26 mouse cellular contexts compared by ENCODE assay signal in genomic region chr16:65868933-65869332, GRCm38 (mm10). TPM values are rescaled to one million over a fixed set of nuclear protein-coding genes. Genes with fewer than 3 reads are reported as not detected.
DNase-seq lines count a peak whose midpoint lies in the region; ATAC-seq and TF ChIP-seq lines count a peak whose summit lies in the region.
"Had no signal": no experiment of that assay in that cellular context is flagged by ENCODE, and none has a peak within 500 bp of the region (broad histone marks: within the 10 kb centered on the region; RNA-seq: fewer than 3 reads in every experiment).

No protein-coding gene starts in this region.

- no peak for TF ChIP-seq POLR2A in embryonic fibroblast, embryonic 13.5 days (IDR thresholded peaks at IDR 0.05; ENCODE audit: low read depth, low read length)

- no peak for TF ChIP-seq CTCF in embryonic fibroblast, embryonic 13.5 days (IDR thresholded peaks at IDR 0.05; ENCODE audit: borderline replicate concordance, insufficient read depth, low read length)

- no peaks in the 10 kb centered on the region for H3K4me1 ChIP-seq in forebrain, embryonic 16.5 days (replicated peaks; ENCODE audit: control insufficient read depth, insufficient read depth, low read length)
- H3K4me1 ChIP-seq in forebrain, embryonic 14.5 days (ENCODE audit: control insufficient read depth, insufficient read depth, low read length) = no peaks in the 10 kb centered on the region
- no peaks in the 10 kb centered on the region for H3K4me1 ChIP-seq in lung, embryonic 15.5 days
- peaks cover 10% of the 10 kb centered on the region for H3K4me1 ChIP-seq in embryonic fibroblast, embryonic 13.5 days (ENCODE audit: control insufficient read depth, insufficient read depth, low read length)
- H3K4me1 ChIP-seq in liver, embryonic 12.5 days = no peaks in the 10 kb centered on the region
- H3K4me1 ChIP-seq: forebrain, embryonic 10.5 days; heart, embryonic 15.5 days; hindbrain, embryonic 15.5 days; intestine, embryonic 15.5 days; limb, embryonic 15.5 days; liver, embryonic 15.5 days; midbrain, embryonic 12.5 days had no signal

- H3K27me3 ChIP-seq in forebrain, embryonic 16.5 days (replicated peaks; ENCODE audit: control insufficient read depth, insufficient read depth, low read length) = no peaks in the 10 kb centered on the region
- H3K27me3 ChIP-seq in forebrain, embryonic 14.5 days (replicated peaks; ENCODE audit: control insufficient read depth, insufficient read depth, low read length) = no peaks in the 10 kb centered on the region
- no peaks in the 10 kb centered on the region for H3K27me3 ChIP-seq in lung, embryonic 15.5 days
- no peaks in the 10 kb centered on the region for H3K27me3 ChIP-seq in liver, embryonic 12.5 days (replicated peaks)
- H3K27me3 ChIP-seq: heart, embryonic 15.5 days; hindbrain, embryonic 15.5 days; intestine, embryonic 15.5 days; limb, embryonic 15.5 days; liver, embryonic 15.5 days; midbrain, embryonic 12.5 days; Patski had no signal

- H3K4me2 ChIP-seq in forebrain, embryonic 16.5 days (ENCODE audit: low read length) = no peak overlapping the region
- H3K4me2 ChIP-seq in forebrain, embryonic 14.5 days (ENCODE audit: low read length) = no peak overlapping the region
- no peak overlapping the region for H3K4me2 ChIP-seq in lung, embryonic 15.5 days
- H3K4me2 ChIP-seq in liver, embryonic 12.5 days = no peak overlapping the region
- H3K4me2 ChIP-seq: heart, embryonic 15.5 days; hindbrain, embryonic 15.5 days; intestine, embryonic 15.5 days; limb, embryonic 15.5 days; liver, embryonic 15.5 days; midbrain, embryonic 12.5 days had no signal

- H3K36me3 ChIP-seq in forebrain, embryonic 16.5 days (ENCODE audit: control insufficient read depth, insufficient read depth) = no peaks in the 10 kb centered on the region
- H3K36me3 ChIP-seq in forebrain, embryonic 14.5 days (ENCODE audit: control insufficient read depth, insufficient read depth, low read length) = no peaks in the 10 kb centered on the region
- H3K36me3 ChIP-seq in lung, embryonic 15.5 days = no peaks in the 10 kb centered on the region
- H3K36me3 ChIP-seq in liver, embryonic 12.5 days = no peaks in the 10 kb centered on the region
- H3K36me3 ChIP-seq: forebrain, embryonic 10.5 days; heart, embryonic 15.5 days; hindbrain, embryonic 15.5 days; intestine, embryonic 15.5 days; limb, embryonic 15.5 days; liver, embryonic 15.5 days; midbrain, embryonic 12.5 days had no signal

- no peak overlapping the region for H3K27ac ChIP-seq in forebrain, embryonic 16.5 days (ENCODE audit: low read length)
- no peak overlapping the region for H3K27ac ChIP-seq in forebrain, embryonic 14.5 days (ENCODE audit: low read depth, low read length)
- H3K27ac ChIP-seq in lung, embryonic 15.5 days = no peak overlapping the region
- H3K27ac ChIP-seq in embryonic fibroblast, embryonic 13.5 days (ENCODE audit: insufficient read depth, low read length) = peak overlapping the region; percentile 94
- H3K27ac ChIP-seq in liver, embryonic 12.5 days = no peak overlapping the region
- H3K27ac ChIP-seq: forebrain, embryonic 10.5 days; heart, embryonic 15.5 days; hindbrain, embryonic 15.5 days; intestine, embryonic 15.5 days; liver, embryonic 15.5 days; midbrain, embryonic 12.5 days had no signal

- peak; percentile 54; the same call in 1 of the 2 replicates for ATAC-seq in forebrain, embryonic 16.5 days
- no peak for ATAC-seq in forebrain, embryonic 14.5 days
- ATAC-seq in lung, embryonic 15.5 days (ENCODE audit: borderline replicate concordance, extremely low read depth, low FRiP score, low TSS enrichment) = 0 out of 2 replicates have a peak, but pooled peaks have one; percentile 35
- no peak for ATAC-seq in inflammation-experienced regulatory T-cells, adult 6 months
- no peak for ATAC-seq in liver, embryonic 12.5 days
- ATAC-seq: CD4-positive, CD25-positive, alpha-beta regulatory T cell, adult 4 months; intestine, embryonic 15.5 days; Patski had no signal

- no peaks in the 10 kb centered on the region for H3K9me3 ChIP-seq in forebrain, embryonic 16.5 days (ENCODE audit: control insufficient read depth, low read length)
- no peaks in the 10 kb centered on the region for H3K9me3 ChIP-seq in forebrain, embryonic 14.5 days (replicated peaks; ENCODE audit: control insufficient read depth, low read length)
- H3K9me3 ChIP-seq in lung, embryonic 15.5 days = no peaks in the 10 kb centered on the region
- H3K9me3 ChIP-seq in liver, embryonic 12.5 days (replicated peaks) = no peaks in the 10 kb centered on the region
- H3K9me3 ChIP-seq: forebrain, embryonic 10.5 days; heart, embryonic 15.5 days; hindbrain, embryonic 15.5 days; intestine, embryonic 15.5 days; limb, embryonic 15.5 days; liver, embryonic 15.5 days; midbrain, embryonic 12.5 days had no signal

- 77% methylated on average over 2 of the region's 2 CpGs for whole genome bisulfite sequencing in forebrain, embryonic 16.5 days
- 85% methylated on average over 2 of the region's 2 CpGs for WGBS in forebrain, embryonic 14.5 days
- 49% methylated on average over 2 of the region's 2 CpGs for WGBS in lung, embryonic 15.5 days
- WGBS in liver, embryonic 12.5 days (ENCODE audit: insufficient replicate concordance) = 57% methylated on average over 2 of the region's 2 CpGs

- no peak overlapping the region for H3K4me3 ChIP-seq in forebrain, embryonic 16.5 days (replicated peaks; ENCODE audit: low read length)
- H3K4me3 ChIP-seq in forebrain, embryonic 14.5 days (ENCODE audit: low read depth, low read length) = no peak overlapping the region
- H3K4me3 ChIP-seq in lung, embryonic 15.5 days = no peak overlapping the region
- H3K4me3 ChIP-seq in embryonic fibroblast, embryonic 13.5 days (ENCODE audit: insufficient read depth, low read length) = no peak overlapping the region
- no peak overlapping the region for H3K4me3 ChIP-seq in liver, embryonic 12.5 days
- H3K4me3 ChIP-seq: forebrain, embryonic 10.5 days; heart, embryonic 15.5 days; hindbrain, embryonic 15.5 days; intestine, embryonic 15.5 days; limb, embryonic 15.5 days; liver, embryonic 15.5 days; midbrain, embryonic 12.5 days had no signal

- DNase-seq in forebrain, embryonic 14.5 days (ENCODE audit: low spot score) = no peak
- DNase-seq in lung, postnatal 36 days = no peak
- peak; percentile 2 for DNase-seq in R1 (ENCODE audit: low read depth, low spot score)
- DNase-seq: adrenal gland, adult 2 months; cerebellum, adult 18-20 months; cerebellum, postnatal 14 days; gastrocnemius, postnatal 36 days; heart, postnatal 4 days; kidney, adult 9 months; kidney, postnatal 25 days; thymus, adult 18-20 months; thymus, postnatal 36 days had no signal

- no peak overlapping the region for H3K9ac ChIP-seq in forebrain, embryonic 16.5 days (replicated peaks; ENCODE audit: low read depth, low read length)
- no peak overlapping the region for H3K9ac ChIP-seq in forebrain, embryonic 14.5 days (ENCODE audit: low read length)
- H3K9ac ChIP-seq in lung, embryonic 15.5 days = no peak overlapping the region
- no peak overlapping the region for H3K9ac ChIP-seq in liver, embryonic 12.5 days
- H3K9ac ChIP-seq: heart, embryonic 15.5 days; hindbrain, embryonic 15.5 days; intestine, embryonic 15.5 days; limb, embryonic 15.5 days; liver, embryonic 15.5 days; midbrain, embryonic 12.5 days had no signal

RNA-seq across cellular contexts. Expression of gene Vgll3, which starts 53.9 kb away (rescaled TPM):
- polyA plus RNA-seq in forebrain, embryonic 16.5 days (2015; fragmentation: Nextera tagmentation; extraction: Ambion mirVana) = 0.38 and 0.52 TPM in 2 replicates
- 0.42 and 0.74 TPM in 2 replicates for polyA plus RNA-seq in forebrain, embryonic 14.5 days (2014; fragmentation: Nextera tagmentation; extraction: Ambion mirVana)
- polyA plus RNA-seq in lung, embryonic 15.5 days (2015; fragmentation: Nextera tagmentation; extraction: Ambion mirVana) = 2.6 and 2.7 TPM in 2 replicates
- polyA plus RNA-seq in embryonic fibroblast, embryonic 13.5 days (2011; ENCODE audit: insufficient read length, low read depth, missing spikeins) = 131 and 152 TPM in 2 replicates
- polyA plus RNA-seq in inflammation-experienced regulatory T-cells, adult 6 months (2017; shearing (Covaris generic)) = not detected
- polyA plus RNA-seq in liver, embryonic 12.5 days (2016; fragmentation: Nextera tagmentation; extraction: Ambion mirVana) = 0.01 and 0.38 TPM in 2 replicates
- polyA plus RNA-seq: CD4-positive, CD25-positive, alpha-beta regulatory T cell, adult 4 months had no signal

Comparison
In these comparisons a context has a peak if more than half of its experiments do, and no peak if none do; other contexts are left out.
1. ATAC-seq: peak in forebrain, embryonic 16.5 days (single experiment) and lung, embryonic 15.5 days (single experiment); none in forebrain, embryonic 14.5 days (single experiment), inflammation-experienced regulatory T-cells, adult 6 months (single experiment) and liver, embryonic 12.5 days (single experiment).
2. RNA of gene Vgll3, which starts 53.9 kb away (polyA plus RNA-seq): 131 to 152 TPM in embryonic fibroblast, embryonic 13.5 days; 2.6 to 2.7 TPM in lung, embryonic 15.5 days, 0.42 to 0.74 TPM in forebrain, embryonic 14.5 days, 0.38 to 0.52 TPM in forebrain, embryonic 16.5 days, 0.01 to 0.38 TPM in liver, embryonic 12.5 days and not detected in inflammation-experienced regulatory T-cells, adult 6 months; every median in the first group is over 10 times any median in the second.